11 mouse cellular contexts compared by ENCODE assay signal in the genomic region with DNA sequence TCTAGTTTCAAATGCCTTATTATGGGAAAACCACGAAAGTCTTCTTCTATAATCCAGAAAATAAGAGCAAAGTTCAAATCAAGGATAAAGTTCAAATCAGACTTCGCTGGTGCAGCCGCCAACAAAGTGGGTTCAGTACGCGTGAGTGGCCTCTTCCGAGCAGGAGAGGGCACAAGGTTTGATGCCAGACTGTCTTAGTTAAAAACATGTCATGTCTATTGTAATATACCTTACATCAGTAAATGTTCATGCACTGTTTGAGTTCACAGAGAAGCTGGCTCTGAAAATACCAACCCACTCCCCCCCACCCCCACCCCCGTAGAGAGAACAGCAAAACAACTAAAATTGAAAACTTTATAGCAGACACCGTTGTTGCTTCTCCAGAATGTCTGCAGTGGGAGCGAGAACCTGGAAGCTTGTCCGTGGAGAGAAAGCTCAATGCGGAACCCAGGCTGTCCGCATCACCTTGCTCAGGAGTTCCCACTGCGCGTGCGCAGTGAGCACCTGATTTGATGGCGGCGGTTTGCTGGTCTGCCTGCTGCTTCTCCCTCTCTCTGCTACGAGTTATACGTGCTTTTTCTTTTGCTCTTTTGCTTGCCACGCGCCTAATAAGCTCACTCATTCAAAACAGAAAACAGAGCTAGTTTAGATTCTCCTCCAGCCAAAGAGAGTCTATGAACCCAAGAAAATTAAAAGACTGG.
"Had no signal": no experiment of that assay in that cellular context is flagged by ENCODE, and none has a peak within 500 bp of the region (broad histone marks: within the 10 kb centered on the region; RNA-seq: fewer than 3 reads in every experiment).

No protein-coding gene starts in this region.

- H3K27ac ChIP-seq: intestine, embryonic 15.5 days; left cerebral cortex, adult 2 months; limb, embryonic 15.5 days; liver, embryonic 12.5 days; midbrain, embryonic 12.5 days; stomach, postnatal 0 days had no signal

- H3K4me3 ChIP-seq: intestine, embryonic 15.5 days; left cerebral cortex, adult 2 months; limb, embryonic 15.5 days; liver, embryonic 12.5 days; midbrain, embryonic 12.5 days had no signal

- H3K27me3 ChIP-seq: intestine, embryonic 15.5 days; limb, embryonic 15.5 days; liver, embryonic 12.5 days; midbrain, embryonic 12.5 days had no signal

- H3K36me3 ChIP-seq: intestine, embryonic 15.5 days; limb, embryonic 15.5 days; liver, embryonic 12.5 days; midbrain, embryonic 12.5 days had no signal

- H3K4me1 ChIP-seq: intestine, embryonic 15.5 days; liver, embryonic 12.5 days had no signal

- DNase-seq: kidney, adult 18-20 months; kidney, postnatal 10 days; lung, embryonic 14.5 days; lung, postnatal 10 days; lung, postnatal 4 days had no signal
